Mouse (Mus musculus) neural tube, embryonic 12.5 days (tissue): ENCODE results near the gene Slc22a20. TPM values are rescaled to one million over a fixed set of nuclear protein-coding genes. Genes with fewer than 3 reads are reported as not detected.

Experiments used
- ATAC-seq: fragments of 200-750 bp; cut with Nextera tagmentation; 2 replicates; pipeline ENCODE4 v1.8.0; 2017; ENCODE audit warnings: low read depth, mild to moderate bottlenecking, moderate TSS enrichment, moderate library complexity; ENCODE audit not compliant: low FRiP score
- H3K27ac ChIP-seq: fragments of 300-500 bp; sonication (generic); 2 replicates; pipeline ENCODE4 v1.5.1; 2016
- H3K27me3 ChIP-seq: fragments of 300-500 bp; sonication (generic); replicated peaks from 2 replicates; pipeline ENCODE4 v1.6.1; 2016; ENCODE audit warnings: mild to moderate bottlenecking
- H3K36me3 ChIP-seq: fragments of 300-500 bp; sonication (generic); 2 replicates; pipeline ENCODE4 v1.6.1; 2016; ENCODE audit warnings: mild to moderate bottlenecking
- H3K4me1 ChIP-seq: fragments of 300-500 bp; sonication (generic); 2 replicates; pipeline ENCODE4 v1.6.1; 2016
- H3K4me2 ChIP-seq: fragments of 300-500 bp; sonication (generic); replicated peaks from 2 replicates; pipeline ENCODE4 v1.6.1; 2016; ENCODE audit warnings: mild to moderate bottlenecking
- H3K4me3 ChIP-seq: fragments of 300-500 bp; sonication (generic); 2 replicates; pipeline ENCODE4 v1.5.1; 2016
- H3K9ac ChIP-seq: fragments of 300-500 bp; sonication (generic); 2 replicates; pipeline ENCODE4 v1.6.1; 2016; ENCODE audit warnings: mild to moderate bottlenecking
- H3K9me3 ChIP-seq: fragments of 300-500 bp; sonication (generic); 2 replicates; pipeline ENCODE4 v1.6.1; 2016; ENCODE audit warnings: mild to moderate bottlenecking
- WGBS: fragments of 180-500 bp; shearing (Covaris S2); methylation state at CpG from one replicate; pipeline ENCODE4 v1.1.7; 2016; 5-methylcytosine and 5-hydroxymethylcytosine counted together
- polyA plus RNA-seq: library from polyadenylated mRNA; unstranded; fragments of >200 nt; fragmentation: Nextera tagmentation; extraction: Ambion mirVana; gene quantifications from 2 replicates; pipeline ENCODE4 v1.2.1, GENCODE M21; 2016

Gene Slc22a20
- polyA plus RNA-seq, 1 experiment from 2014 or later, result not detected

DNA sequence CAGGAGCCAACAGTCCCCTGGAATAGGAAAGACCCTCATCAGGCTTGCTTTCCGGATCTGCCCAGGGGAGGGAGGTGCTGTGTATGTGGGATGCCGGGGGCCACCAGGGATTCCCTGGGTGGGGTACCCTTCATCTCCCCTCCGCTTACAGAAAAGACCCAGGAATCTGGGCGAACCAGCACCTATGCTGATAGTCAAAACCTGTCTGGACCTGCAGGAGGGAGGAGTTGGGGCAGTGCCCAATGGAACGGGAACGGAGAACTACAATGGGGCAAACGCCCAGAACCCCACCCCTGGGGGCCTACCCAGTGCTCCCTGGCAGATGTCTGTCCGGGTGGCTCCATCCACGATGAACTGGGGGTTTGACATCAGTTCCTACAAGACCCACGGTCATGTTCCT lies 27.7 kb upstream of the Slc22a20 start:
- 91% methylated on average over 10 of the region's 10 CpGs for WGBS
- H3K27me3 ChIP-seq, result peaks cover 39% of the 10 kb centered on the region

GRCm38 (mm10) chr19:6009137-6009536 lies 23.2 kb upstream of the Slc22a20 start:
- 77% methylated on average over 8 of the region's 8 CpGs for WGBS
- H3K4me3 ChIP-seq, result no peak overlapping the region
- no peak overlapping the region for H3K4me2 ChIP-seq
- H3K36me3 ChIP-seq, result no peaks in the 10 kb centered on the region
- H3K9ac ChIP-seq, result no peak overlapping the region
- no peak for ATAC-seq
- peaks cover 9% of the 10 kb centered on the region; the same call in 1 of the 2 replicates for H3K27me3 ChIP-seq
- no peaks in the 10 kb centered on the region for H3K9me3 ChIP-seq
- H3K27ac ChIP-seq, result no peak overlapping the region
- H3K4me1 ChIP-seq, result no peaks in the 10 kb centered on the region

More for the DNA sequence above, 27.7 kb upstream of the Slc22a20 start:
- Histone ChIP-seq H3K4me3 (no peak overlapping the region), H3K9me3 (no peaks in the 10 kb centered on the region), H3K36me3 (no peaks in the 10 kb centered on the region), H3K9ac (no peak overlapping the region), H3K4me1 (peaks cover 14% of the 10 kb centered on the region), H3K4me2 (no peak overlapping the region), H3K27ac (no peak overlapping the region)
- no peak for ATAC-seq

- no peak for ATAC-seq
- no peak overlapping the region for H3K27ac ChIP-seq
- H3K4me1 ChIP-seq, result no peaks in the 10 kb centered on the region
- no peaks in the 10 kb centered on the region for H3K9me3 ChIP-seq
- no peak overlapping the region for H3K4me3 ChIP-seq
- H3K36me3 ChIP-seq, result no peaks in the 10 kb centered on the region
- 76% methylated on average over 13 of the region's 13 CpGs for WGBS
- H3K27me3 ChIP-seq, result no peaks in the 10 kb centered on the region
- no peak overlapping the region for H3K9ac ChIP-seq
- H3K4me2 ChIP-seq, result no peak overlapping the region
Observed at GRCm38 (mm10) chr19:6007013-6007412, 21.1 kb upstream of the Slc22a20 start.

DNA sequence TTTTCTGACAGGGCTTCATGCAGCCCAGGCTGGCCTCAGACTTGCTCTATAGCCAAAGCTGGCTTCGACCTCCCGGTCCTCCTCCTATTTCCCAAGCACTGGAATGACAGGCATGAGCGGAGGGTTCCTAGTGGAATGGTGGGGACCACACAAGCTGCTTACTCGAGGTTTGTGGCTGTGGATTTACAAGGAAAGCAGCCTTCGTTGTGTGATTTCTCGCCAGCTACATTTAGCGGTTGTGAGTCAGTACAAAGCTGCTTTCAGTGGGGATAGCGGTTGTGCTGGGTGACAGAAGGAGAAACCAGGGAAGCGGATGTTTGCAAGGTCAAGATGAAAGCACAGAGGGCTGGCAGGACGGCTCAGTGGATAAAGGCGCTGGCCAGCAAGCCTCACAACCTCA lies 19.6 kb upstream of the Slc22a20 start:
- Histone ChIP-seq H3K9ac (no peak overlapping the region), H3K36me3 (no peaks in the 10 kb centered on the region), H3K4me3 (no peak overlapping the region), H3K4me1 (no peaks in the 10 kb centered on the region), H3K27me3 (no peaks in the 10 kb centered on the region), H3K4me2 (no peak overlapping the region), H3K9me3 (no peaks in the 10 kb centered on the region), H3K27ac (no peak overlapping the region)
- ATAC-seq, result no peak
- WGBS, result 66% methylated on average over 11 of the region's 11 CpGs

DNA sequence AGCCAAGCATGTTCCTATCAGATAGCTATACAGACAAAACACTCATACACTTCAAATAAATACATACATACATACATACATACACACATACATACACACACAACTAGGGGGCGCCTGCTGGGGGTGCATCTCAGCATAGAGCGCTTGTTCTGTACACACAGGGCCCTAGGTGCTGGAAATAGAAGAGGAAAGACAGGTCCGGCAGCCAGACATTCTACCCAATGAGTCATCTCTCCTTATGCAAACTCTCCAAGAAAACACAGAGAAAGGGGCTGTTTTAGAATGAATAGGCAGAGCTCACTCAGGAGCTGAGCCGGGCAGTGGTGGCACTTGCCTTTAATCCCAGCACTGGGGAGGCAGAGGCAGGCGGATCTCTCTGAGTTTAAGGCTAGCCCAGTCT lies 14.0 kb upstream of the Slc22a20 start:
- no peak overlapping the region for H3K27ac ChIP-seq
- no peaks in the 10 kb centered on the region for H3K4me1 ChIP-seq
- H3K9me3 ChIP-seq, result no peaks in the 10 kb centered on the region
- H3K4me2 ChIP-seq, result no peak overlapping the region
- WGBS, result 83% methylated on average over 5 of the region's 5 CpGs
- H3K4me3 ChIP-seq, result no peak overlapping the region
- no peaks in the 10 kb centered on the region for H3K36me3 ChIP-seq
- no peak overlapping the region for H3K9ac ChIP-seq
- ATAC-seq, result no peak
- no peaks in the 10 kb centered on the region for H3K27me3 ChIP-seq

DNA sequence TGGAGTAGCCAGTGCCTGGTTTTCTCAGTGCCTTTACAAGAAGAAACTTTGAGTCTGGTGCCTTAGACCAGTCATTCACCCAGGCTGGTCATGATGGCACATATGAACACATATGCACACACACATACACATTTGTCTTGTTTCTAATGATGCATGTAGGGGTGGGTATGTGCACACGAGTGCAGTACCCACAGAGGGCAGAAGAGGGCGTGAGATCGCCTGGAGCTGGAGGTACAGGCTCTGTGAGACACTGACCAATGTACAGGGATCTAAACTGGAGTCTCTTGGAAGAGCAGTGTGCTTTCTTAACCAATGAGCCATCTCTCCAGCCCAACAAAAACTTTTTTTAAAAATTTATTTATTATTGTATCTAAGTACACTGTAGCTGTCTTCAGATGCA lies 12.2 kb upstream of the Slc22a20 start:
- Histone ChIP-seq H3K4me2 (no peak overlapping the region), H3K4me3 (no peak overlapping the region), H3K27ac (no peak overlapping the region), H3K9me3 (no peaks in the 10 kb centered on the region), H3K9ac (no peak overlapping the region), H3K36me3 (no peaks in the 10 kb centered on the region), H3K4me1 (no peaks in the 10 kb centered on the region), H3K27me3 (no peaks in the 10 kb centered on the region)
- ATAC-seq, result no peak
- WGBS, result 83% methylated on average over 3 of the region's 3 CpGs

DNA sequence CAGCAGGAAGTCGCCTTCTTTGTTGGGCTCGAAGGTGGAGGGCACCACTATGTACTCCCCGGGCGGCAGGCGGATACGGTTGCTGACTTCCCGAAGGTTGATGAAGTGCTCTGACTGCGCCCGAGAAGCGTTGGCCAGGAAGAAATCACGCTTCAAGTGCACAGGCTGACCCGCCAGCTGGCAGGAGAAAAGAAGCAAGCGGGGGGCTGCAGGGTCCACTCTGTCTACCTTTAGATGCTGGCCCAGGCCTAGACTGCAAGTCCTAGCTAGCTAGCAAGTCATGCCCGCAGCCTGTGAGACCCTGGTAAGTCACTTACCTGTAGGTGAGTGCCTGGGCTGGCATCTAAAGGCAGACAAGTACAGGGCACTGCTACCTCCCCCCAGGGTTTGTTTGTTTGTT lies 8.8 kb upstream of the Slc22a20 start:
- 82% methylated on average over 14 of the region's 14 CpGs for WGBS

GRCm38 (mm10) chr19:5992012-5992411 lies 6.1 kb upstream of the Slc22a20 start:
- H3K27me3 ChIP-seq, result no peaks in the 10 kb centered on the region
- no peak overlapping the region for H3K27ac ChIP-seq
- WGBS, result 83% methylated on average over 7 of the region's 7 CpGs
- ATAC-seq, result no peak
- no peak overlapping the region for H3K4me2 ChIP-seq
- H3K4me1 ChIP-seq, result peaks cover 7% of the 10 kb centered on the region
- H3K9me3 ChIP-seq, result no peaks in the 10 kb centered on the region
- no peak overlapping the region for H3K4me3 ChIP-seq
- no peak overlapping the region for H3K9ac ChIP-seq
- H3K36me3 ChIP-seq, result no peaks in the 10 kb centered on the region

More for the DNA sequence above, 8.8 kb upstream of the Slc22a20 start:
- no peak for ATAC-seq
- H3K4me2 ChIP-seq, result no peak overlapping the region
- no peak overlapping the region for H3K9ac ChIP-seq
- no peak overlapping the region for H3K4me3 ChIP-seq
- H3K27ac ChIP-seq, result no peak overlapping the region
- no peaks in the 10 kb centered on the region for H3K9me3 ChIP-seq
- no peaks in the 10 kb centered on the region for H3K36me3 ChIP-seq
- H3K27me3 ChIP-seq, result no peaks in the 10 kb centered on the region
- no peaks in the 10 kb centered on the region for H3K4me1 ChIP-seq

- no peak overlapping the region for H3K27ac ChIP-seq
- H3K27me3 ChIP-seq, result no peaks in the 10 kb centered on the region
- no peaks in the 10 kb centered on the region for H3K9me3 ChIP-seq
- no peak overlapping the region for H3K4me2 ChIP-seq
- no peak for ATAC-seq
- H3K36me3 ChIP-seq, result no peaks in the 10 kb centered on the region
- H3K4me3 ChIP-seq, result no peak overlapping the region
- peaks cover 7% of the 10 kb centered on the region for H3K4me1 ChIP-seq
- no peak overlapping the region for H3K9ac ChIP-seq
- 85% methylated on average over 7 of the region's 7 CpGs for WGBS
Observed at GRCm38 (mm10) chr19:5991467-5991866, 5.5 kb upstream of the Slc22a20 start.

DNA sequence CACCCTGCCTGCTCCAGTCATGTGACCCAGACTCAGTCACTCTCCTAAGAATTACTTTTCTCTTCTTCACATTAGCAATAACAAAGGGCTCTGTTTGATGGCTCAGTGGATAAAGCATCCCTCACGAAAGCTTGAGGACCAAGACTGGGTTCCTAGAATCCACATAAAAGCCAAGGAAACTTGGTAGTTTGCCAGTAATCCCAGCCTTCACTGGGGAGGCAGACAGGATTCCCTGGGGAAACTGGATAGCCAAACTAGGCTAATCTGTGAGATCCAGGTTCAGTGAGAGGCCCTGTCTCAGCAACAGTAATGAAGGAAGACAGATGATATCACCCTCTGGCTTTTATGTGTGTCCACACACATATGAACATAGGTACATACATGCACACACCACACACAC lies 5.0 kb upstream of the Slc22a20 start:
- ATAC-seq, result no peak
- H3K4me1 ChIP-seq, result peaks cover 7% of the 10 kb centered on the region
- H3K4me3 ChIP-seq, result no peak overlapping the region
- no peak overlapping the region for H3K4me2 ChIP-seq
- H3K9ac ChIP-seq, result no peak overlapping the region
- H3K36me3 ChIP-seq, result no peaks in the 10 kb centered on the region
- H3K27ac ChIP-seq, result no peak overlapping the region
- 73% methylated on average over 1 of the region's 1 CpGs for whole genome bisulfite sequencing
- no peaks in the 10 kb centered on the region for H3K27me3 ChIP-seq
- H3K9me3 ChIP-seq, result no peaks in the 10 kb centered on the region

DNA sequence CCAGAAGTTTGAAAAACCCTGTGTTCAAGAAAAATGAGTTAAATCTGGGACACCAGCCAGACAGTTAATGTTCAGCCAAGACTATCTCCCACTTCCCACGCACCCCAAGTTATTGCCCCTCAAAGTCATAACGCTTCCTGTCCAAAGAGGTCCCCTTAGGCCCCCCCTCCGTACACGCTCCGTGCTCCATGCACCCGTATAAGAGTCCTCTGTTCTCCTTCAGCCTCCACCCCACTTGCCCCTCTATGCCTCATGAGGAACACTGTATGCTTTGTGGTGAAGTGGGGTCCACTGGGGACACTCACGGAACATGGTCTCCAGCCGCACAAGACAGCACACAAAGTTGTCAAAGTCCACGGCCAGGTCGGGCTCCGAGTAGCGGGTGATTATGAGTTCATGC lies 4.1 kb upstream of the Slc22a20 start:
- H3K36me3 ChIP-seq, result no peaks in the 10 kb centered on the region
- no peak for ATAC-seq
- no peak overlapping the region for H3K4me3 ChIP-seq
- no peak overlapping the region for H3K9ac ChIP-seq
- peaks cover 7% of the 10 kb centered on the region for H3K4me1 ChIP-seq
- no peaks in the 10 kb centered on the region for H3K27me3 ChIP-seq
- H3K27ac ChIP-seq, result no peak overlapping the region
- H3K4me2 ChIP-seq, result no peak overlapping the region
- WGBS, result 92% methylated on average over 12 of the region's 12 CpGs
- no peaks in the 10 kb centered on the region for H3K9me3 ChIP-seq

GRCm38 (mm10) chr19:5989585-5989984 lies 3.6 kb upstream of the Slc22a20 start:
- no peak overlapping the region for H3K27ac ChIP-seq
- no peak for ATAC-seq

DNA sequence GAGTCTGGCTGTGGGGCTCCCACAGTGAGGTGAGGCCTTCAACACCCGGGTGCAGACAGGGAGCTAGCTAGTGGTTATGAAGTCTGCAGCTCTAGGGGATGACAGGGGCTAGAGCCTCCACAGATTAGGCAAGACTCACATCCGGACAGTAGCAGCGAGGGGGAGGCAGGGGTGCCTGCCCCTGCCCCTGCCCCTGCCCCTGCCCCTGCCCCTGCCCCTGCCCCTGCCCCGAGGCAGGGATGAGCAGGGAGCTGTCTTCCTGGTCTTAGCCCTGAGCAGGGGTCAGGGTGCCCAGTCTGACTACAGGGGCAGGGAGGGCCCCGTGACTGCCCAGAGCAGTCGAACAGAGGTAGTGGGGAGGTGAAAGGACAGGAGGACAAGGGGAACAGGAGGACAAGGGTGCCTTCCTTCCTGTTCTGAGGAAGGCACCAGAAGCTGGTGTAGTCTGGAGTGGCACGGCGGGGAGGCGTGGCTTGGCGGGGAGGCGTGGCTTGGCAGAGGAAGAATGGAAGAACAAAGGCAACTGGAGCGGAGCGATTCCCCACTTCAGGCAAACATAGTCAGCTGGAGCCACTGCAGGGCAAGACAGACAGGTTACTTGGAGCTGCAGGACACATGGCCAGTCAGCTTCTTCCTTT lies 3.0 kb upstream of the Slc22a20 start:
- WGBS, result 7% methylated on average over 13 of the region's 13 CpGs
- ATAC-seq, result peak; percentile 79
- Histone ChIP-seq H3K4me2 (peak overlapping the region; percentile 46), H3K36me3 (no peaks in the 10 kb centered on the region), H3K27ac (no peak overlapping the region), H3K4me1 (peaks cover 7% of the 10 kb centered on the region), H3K27me3 (no peaks in the 10 kb centered on the region), H3K9me3 (no peaks in the 10 kb centered on the region), H3K9ac (peak overlapping the region; percentile 47; the same call in 1 of the 2 replicates), H3K4me3 (no peak overlapping the region)

More at GRCm38 (mm10) chr19:5989585-5989984, 3.6 kb upstream of the Slc22a20 start:
- Histone ChIP-seq H3K27me3 (no peaks in the 10 kb centered on the region), H3K36me3 (no peaks in the 10 kb centered on the region), H3K4me1 (peaks cover 7% of the 10 kb centered on the region), H3K9me3 (no peaks in the 10 kb centered on the region), H3K9ac (no peak overlapping the region), H3K4me2 (peak overlapping the region; percentile 46), H3K4me3 (no peak overlapping the region)
- WGBS, result 79% methylated on average over 6 of the region's 6 CpGs
